Mouse (Mus musculus): ENCODE results near the gene Igfbp4. TPM values are rescaled to one million over a fixed set of nuclear protein-coding genes. Genes with fewer than 3 reads are reported as not detected.

Gene Igfbp4
- polyA plus RNA-seq, 1 experiment from 2014 or later: 131 TPM

GRCm38 (mm10) chr11:99043632-99044031 lies 2.6 kb downstream of the Igfbp4 start:
- Histone ChIP-seq H3K4me3 (no peak overlapping the region), H3K4me2 (no peak overlapping the region), H3K27ac (no peak overlapping the region), H3K9ac (no peak overlapping the region), H3K36me3 (ENCODE audit: poor library complexity, severe bottlenecking) (peaks cover 6% of the 10 kb centered on the region), H3K9me3 (replicated peaks) (no peaks in the 10 kb centered on the region), H3K4me1 (peaks cover 40% of the 10 kb centered on the region), H3K27me3 (no peaks in the 10 kb centered on the region)
- 95% methylated on average over 6 of the region's 6 CpGs for WGBS
- ATAC-seq: no peak

GRCm38 (mm10) chr11:99044306-99044705 lies 3.3 kb downstream of the Igfbp4 start:
- no peak overlapping the region for H3K4me2 ChIP-seq
- no peaks in the 10 kb centered on the region for H3K9me3 ChIP-seq (replicated peaks)
- 95% methylated on average over 5 of the region's 5 CpGs for WGBS
- H3K4me3 ChIP-seq: no peak overlapping the region
- no peak for ATAC-seq
- H3K36me3 ChIP-seq (ENCODE audit: poor library complexity, severe bottlenecking): peaks cover 13% of the 10 kb centered on the region
- H3K9ac ChIP-seq: no peak overlapping the region
- H3K27ac ChIP-seq: no peak overlapping the region
- no peaks in the 10 kb centered on the region for H3K27me3 ChIP-seq
- peaks cover 40% of the 10 kb centered on the region for H3K4me1 ChIP-seq

GRCm38 (mm10) chr11:99045159-99045889 lies 4.3 kb downstream of the Igfbp4 start:
- Histone ChIP-seq H3K36me3 (ENCODE audit: poor library complexity, severe bottlenecking) (peaks cover 21% of the 10 kb centered on the region), H3K27ac (no peak overlapping the region), H3K9me3 (replicated peaks) (no peaks in the 10 kb centered on the region), H3K27me3 (no peaks in the 10 kb centered on the region), H3K4me2 (no peak overlapping the region), H3K9ac (no peak overlapping the region), H3K4me3 (no peak overlapping the region), H3K4me1 (peaks cover 36% of the 10 kb centered on the region)
- ATAC-seq: no peak
- WGBS: 91% methylated on average over 12 of the region's 12 CpGs

- Histone ChIP-seq H3K9me3 (replicated peaks) (no peaks in the 10 kb centered on the region), H3K9ac (no peak overlapping the region), H3K4me1 (peaks cover 20% of the 10 kb centered on the region), H3K27me3 (no peaks in the 10 kb centered on the region), H3K4me3 (no peak overlapping the region), H3K4me2 (no peak overlapping the region), H3K36me3 (ENCODE audit: poor library complexity, severe bottlenecking) (peaks cover 39% of the 10 kb centered on the region), H3K27ac (no peak overlapping the region; the same call in 1 of the 2 replicates)
- ATAC-seq: no peak
- 63% methylated on average over 5 of the region's 5 CpGs for WGBS
Measured at GRCm38 (mm10) chr11:99047120-99047519, 6.1 kb downstream of the Igfbp4 start.

GRCm38 (mm10) chr11:99047643-99048042 lies 6.6 kb downstream of the Igfbp4 start:
- no peak overlapping the region; the same call in 1 of the 2 replicates for H3K9ac ChIP-seq
- no peak overlapping the region for H3K4me2 ChIP-seq
- H3K9me3 ChIP-seq (replicated peaks): no peaks in the 10 kb centered on the region
- no peak overlapping the region for H3K4me3 ChIP-seq
- H3K27me3 ChIP-seq: no peaks in the 10 kb centered on the region
- ATAC-seq: no peak
- H3K36me3 ChIP-seq (ENCODE audit: poor library complexity, severe bottlenecking): peaks cover 39% of the 10 kb centered on the region
- H3K4me1 ChIP-seq: peaks cover 14% of the 10 kb centered on the region
- no peak overlapping the region; the same call in 1 of the 2 replicates for H3K27ac ChIP-seq
- WGBS: 71% methylated on average over 2 of the region's 2 CpGs

GRCm38 (mm10) chr11:99055143-99055542 lies 14.1 kb downstream of the Igfbp4 start:
- no peaks in the 10 kb centered on the region for H3K27me3 ChIP-seq
- H3K27ac ChIP-seq: no peak overlapping the region
- no peak overlapping the region for H3K4me2 ChIP-seq
- 51% methylated on average over 4 of the region's 4 CpGs for WGBS
- peaks cover 18% of the 10 kb centered on the region for H3K36me3 ChIP-seq (ENCODE audit: poor library complexity, severe bottlenecking)
- H3K4me3 ChIP-seq: no peak overlapping the region
- no peak for ATAC-seq
- H3K9ac ChIP-seq: 0 out of 2 replicates have a peak overlapping the region, but pooled peaks have one; percentile 12
- H3K4me1 ChIP-seq: peaks cover 14% of the 10 kb centered on the region
- H3K9me3 ChIP-seq (replicated peaks): 0 out of 2 replicates have a peak, but pooled peaks cover 10% of the 10 kb centered on the region

GRCm38 (mm10) chr11:99055571-99056452 lies 14.8 kb downstream of the Igfbp4 start:
- Histone ChIP-seq H3K4me3 (no peak overlapping the region), H3K27ac (no peak overlapping the region), H3K36me3 (ENCODE audit: poor library complexity, severe bottlenecking) (peaks cover 13% of the 10 kb centered on the region), H3K4me2 (no peak overlapping the region), H3K9me3 (replicated peaks) (0 out of 2 replicates have a peak, but pooled peaks cover 10% of the 10 kb centered on the region), H3K4me1 (peaks cover 14% of the 10 kb centered on the region), H3K9ac (0 out of 2 replicates have a peak overlapping the region, but pooled peaks have one; percentile 12), H3K27me3 (no peaks in the 10 kb centered on the region)
- 4% methylated on average over 8 of the region's 8 CpGs for WGBS
- no peak for ATAC-seq

GRCm38 (mm10) chr11:99060435-99060834 lies 19.4 kb downstream of the Igfbp4 start:
- no peak overlapping the region for H3K27ac ChIP-seq
- H3K9me3 ChIP-seq (replicated peaks): 0 out of 2 replicates have a peak, but pooled peaks cover 10% of the 10 kb centered on the region
- no peak overlapping the region for H3K9ac ChIP-seq
- H3K4me1 ChIP-seq: peaks cover 8% of the 10 kb centered on the region
- WGBS: 85% methylated on average over 3 of the region's 3 CpGs
- no peaks in the 10 kb centered on the region for H3K27me3 ChIP-seq
- no peak overlapping the region for H3K4me2 ChIP-seq
- H3K4me3 ChIP-seq: no peak overlapping the region
- ATAC-seq: no peak
- H3K36me3 ChIP-seq (ENCODE audit: poor library complexity, severe bottlenecking): no peaks in the 10 kb centered on the region

- WGBS: 84% methylated on average over 7 of the region's 7 CpGs
- no peaks in the 10 kb centered on the region for H3K27me3 ChIP-seq
- no peaks in the 10 kb centered on the region for H3K36me3 ChIP-seq (ENCODE audit: poor library complexity, severe bottlenecking)
- no peak for ATAC-seq
- no peak overlapping the region for H3K9ac ChIP-seq
- H3K27ac ChIP-seq: no peak overlapping the region
- H3K9me3 ChIP-seq (replicated peaks): 0 out of 2 replicates have a peak, but pooled peaks cover 10% of the 10 kb centered on the region
- no peak overlapping the region for H3K4me2 ChIP-seq
- no peaks in the 10 kb centered on the region for H3K4me1 ChIP-seq
- H3K4me3 ChIP-seq: no peak overlapping the region
Measured at GRCm38 (mm10) chr11:99062661-99063060, 21.6 kb downstream of the Igfbp4 start.

GRCm38 (mm10) chr11:99063406-99064131 lies 22.5 kb downstream of the Igfbp4 start:
- Histone ChIP-seq H3K4me1 (no peaks in the 10 kb centered on the region), H3K9me3 (replicated peaks) (0 out of 2 replicates have a peak, but pooled peaks cover 10% of the 10 kb centered on the region), H3K27me3 (no peaks in the 10 kb centered on the region), H3K36me3 (ENCODE audit: poor library complexity, severe bottlenecking) (no peaks in the 10 kb centered on the region), H3K27ac (no peak overlapping the region), H3K4me2 (no peak overlapping the region), H3K9ac (no peak overlapping the region), H3K4me3 (no peak overlapping the region)
- ATAC-seq: no peak
- WGBS: 38% methylated on average over 8 of the region's 8 CpGs

GRCm38 (mm10) chr11:99065353-99065752 lies 24.3 kb downstream of the Igfbp4 start:
- 65% methylated on average over 3 of the region's 3 CpGs for whole genome bisulfite sequencing
- no peak overlapping the region for H3K4me3 ChIP-seq
- no peak for ATAC-seq

More at GRCm38 (mm10) chr11:99065353-99065752, 24.3 kb downstream of the Igfbp4 start:
- Histone ChIP-seq H3K36me3 (ENCODE audit: poor library complexity, severe bottlenecking) (no peaks in the 10 kb centered on the region), H3K27ac (no peak overlapping the region), H3K27me3 (no peaks in the 10 kb centered on the region), H3K4me2 (no peak overlapping the region), H3K9ac (no peak overlapping the region), H3K9me3 (replicated peaks) (no peaks in the 10 kb centered on the region), H3K4me1 (no peaks in the 10 kb centered on the region)

Measured in forebrain, embryonic 13.5 days (tissue).